Mouse (Mus musculus): ENCODE results near the gene Ampd2. TPM values are rescaled to one million over a fixed set of nuclear protein-coding genes. Genes with fewer than 3 reads are reported as not detected.

Ampd2 gene
- total RNA-seq (2021): 1 to 10 TPM; 4.6 to 5.8 TPM
- long read RNA-seq, experiment 1, partial matches to known transcripts: 0 of 1 reads
- long read RNA-seq, experiment 1, other reads (novel, unspliced or antisense): 1 of 1 reads
- long read RNA-seq, experiment 2, partial matches to known transcripts: 1 of 3 reads
- long read RNA-seq, experiment 2, other reads (novel, unspliced or antisense): 1 of 3 reads

GRCm38 (mm10) chr3:108086470-108086979, at the start of gene Ampd2:
Gene Ampd2 (minus strand): TSS chr3:108086651.
- DNase-seq: peak; percentile 85 to 89

- DNase-seq: peak; percentile 29 to 43
Measured at GRCm38 (mm10) chr3:108134701-108135100, 48.2 kb upstream of the Ampd2 start.

- DNase-seq: no peak
Measured at GRCm38 (mm10) chr3:108132484-108132883, 46.0 kb upstream of the Ampd2 start.

- DNase-seq: no peak
Measured at GRCm38 (mm10) chr3:108131821-108132220, 45.4 kb upstream of the Ampd2 start.

GRCm38 (mm10) chr3:108131216-108131615, 44.8 kb upstream of the Ampd2 start:
- no peak for DNase-seq

GRCm38 (mm10) chr3:108129804-108130203, 43.4 kb upstream of the Ampd2 start:
- no peak for DNase-seq

GRCm38 (mm10) chr3:108129367-108129766, 42.9 kb upstream of the Ampd2 start:
- DNase-seq: no peak

- no peak for DNase-seq
Measured at GRCm38 (mm10) chr3:108128520-108128919, 42.1 kb upstream of the Ampd2 start.

GRCm38 (mm10) chr3:108126327-108126726, 39.9 kb upstream of the Ampd2 start:
- DNase-seq: no peak

GRCm38 (mm10) chr3:108124131-108124530, 37.7 kb upstream of the Ampd2 start:
- DNase-seq: no peak

- no peak for DNase-seq
Measured at GRCm38 (mm10) chr3:108123242-108123641, 36.8 kb upstream of the Ampd2 start.

- DNase-seq: no peak
Measured at GRCm38 (mm10) chr3:108121101-108121500, 34.6 kb upstream of the Ampd2 start.

- no peak for DNase-seq
Measured at GRCm38 (mm10) chr3:108117465-108117864, 31.0 kb upstream of the Ampd2 start.

- peak; percentile 35 to 50 for DNase-seq
Measured at GRCm38 (mm10) chr3:108113591-108114289, 27.3 kb upstream of the Ampd2 start.

- DNase-seq: no peak
Measured at GRCm38 (mm10) chr3:108112666-108113065, 26.2 kb upstream of the Ampd2 start.

GRCm38 (mm10) chr3:108112246-108112645, 25.8 kb upstream of the Ampd2 start:
- DNase-seq: no peak

GRCm38 (mm10) chr3:108111320-108111719, 24.9 kb upstream of the Ampd2 start:
- DNase-seq: no peak

- DNase-seq: no peak
Measured at GRCm38 (mm10) chr3:108105281-108105680, 18.8 kb upstream of the Ampd2 start.

- no peak for DNase-seq
Measured at GRCm38 (mm10) chr3:108102075-108102474, 15.6 kb upstream of the Ampd2 start.

GRCm38 (mm10) chr3:108101594-108101993, 15.1 kb upstream of the Ampd2 start:
- no peak for DNase-seq

GRCm38 (mm10) chr3:108098316-108098715, 11.9 kb upstream of the Ampd2 start:
- no peak for DNase-seq

GRCm38 (mm10) chr3:108097656-108098055, 11.2 kb upstream of the Ampd2 start:
- DNase-seq: no peak

- DNase-seq: no peak
Measured at GRCm38 (mm10) chr3:108096726-108097125, 10.3 kb upstream of the Ampd2 start.

- no peak for DNase-seq
Measured at GRCm38 (mm10) chr3:108096226-108096625, 9.8 kb upstream of the Ampd2 start.
